Mouse (Mus musculus): ENCODE measurements around the gene Kctd21.
A peak's percentile ranks its signal among the peaks of the same experiment; 100 is the strongest.

Kctd21 gene

GRCm38 (mm10) chr7:97331726-97332666, at the start of gene Kctd21, which contains the start of gene Usp35:
Kctd21 (plus strand) TSS chr7:97332327.
Usp35 (minus strand) TSS chr7:97332020.
- DNase-seq (ENCODE audit: low spot score): peak; percentile 96

GRCm38 (mm10) chr7:97296986-97297385, 35.1 kb upstream of the Kctd21 start:
- DNase-seq (ENCODE audit: low spot score): no peak

DNA sequence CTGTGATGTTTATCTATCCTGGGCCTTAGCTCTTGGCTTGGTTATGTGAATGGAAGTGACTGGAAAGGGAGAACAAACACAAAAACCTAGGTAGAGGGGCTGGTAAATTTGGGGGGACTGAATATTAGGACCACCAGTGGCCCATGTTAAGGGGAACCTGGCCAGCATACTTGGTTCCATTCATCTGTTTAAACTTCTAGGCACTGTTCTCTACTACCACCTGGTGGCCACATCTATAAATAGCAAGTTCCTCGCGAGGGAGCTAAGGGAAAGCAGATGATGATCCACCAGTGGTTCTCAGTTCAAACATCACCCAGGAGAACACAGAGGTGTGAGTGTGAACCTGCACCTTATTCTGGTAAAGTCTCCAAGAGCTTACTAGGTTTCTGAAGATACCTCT, 34.7 kb upstream of the Kctd21 start:
- peak; percentile 77 for DNase-seq (ENCODE audit: low spot score)

- no peak for DNase-seq (ENCODE audit: low spot score)
Observed at GRCm38 (mm10) chr7:97298279-97298678, 33.8 kb upstream of the Kctd21 start.

GRCm38 (mm10) chr7:97298943-97299342, 33.2 kb upstream of the Kctd21 start:
- DNase-seq (ENCODE audit: low spot score): no peak

DNA sequence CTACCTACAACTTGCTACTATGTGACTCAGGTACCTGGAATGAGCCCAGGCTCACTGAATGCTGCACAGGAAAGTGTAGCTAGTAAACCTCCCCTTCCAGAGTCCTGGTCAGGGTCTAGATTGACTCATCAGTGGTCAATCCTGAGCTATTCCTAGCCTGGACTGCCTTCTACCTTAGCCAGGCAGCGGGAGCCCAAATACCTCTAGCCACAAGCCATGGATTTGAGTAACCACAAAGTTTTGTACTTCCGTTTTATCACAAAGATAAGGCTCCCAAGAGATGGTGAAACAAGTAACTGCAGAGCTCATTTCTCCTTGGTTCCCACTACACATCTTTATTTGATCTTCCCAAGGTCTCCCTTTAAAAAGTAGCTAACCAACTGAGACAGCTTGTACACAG, 31.2 kb upstream of the Kctd21 start:
- no peak for DNase-seq (ENCODE audit: low spot score)

DNA sequence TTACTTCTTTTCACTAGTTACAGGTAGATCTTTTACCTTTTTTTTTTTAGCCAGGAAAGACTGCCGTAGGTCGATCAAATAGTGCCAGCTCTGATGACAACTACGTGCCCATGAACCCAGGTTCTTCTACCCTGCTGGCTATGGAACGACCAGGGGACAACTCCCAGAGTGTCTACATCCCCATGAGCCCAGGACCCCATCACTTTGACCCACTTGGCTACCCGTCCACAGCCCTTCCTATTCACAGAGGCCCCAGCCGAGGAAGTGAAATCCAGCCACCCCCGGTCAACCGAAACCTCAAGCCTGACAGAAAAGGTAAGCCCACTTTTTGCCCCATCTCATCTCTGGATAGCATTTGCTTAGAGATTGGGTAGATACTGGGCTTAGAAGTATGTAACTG, 30.8 kb upstream of the Kctd21 start:
- DNase-seq (ENCODE audit: low spot score): no peak

- no peak for DNase-seq (ENCODE audit: low spot score)
Observed at GRCm38 (mm10) chr7:97302261-97302660, 29.9 kb upstream of the Kctd21 start.

GRCm38 (mm10) chr7:97302876-97303275, 29.3 kb upstream of the Kctd21 start:
- DNase-seq (ENCODE audit: low spot score): no peak

DNA sequence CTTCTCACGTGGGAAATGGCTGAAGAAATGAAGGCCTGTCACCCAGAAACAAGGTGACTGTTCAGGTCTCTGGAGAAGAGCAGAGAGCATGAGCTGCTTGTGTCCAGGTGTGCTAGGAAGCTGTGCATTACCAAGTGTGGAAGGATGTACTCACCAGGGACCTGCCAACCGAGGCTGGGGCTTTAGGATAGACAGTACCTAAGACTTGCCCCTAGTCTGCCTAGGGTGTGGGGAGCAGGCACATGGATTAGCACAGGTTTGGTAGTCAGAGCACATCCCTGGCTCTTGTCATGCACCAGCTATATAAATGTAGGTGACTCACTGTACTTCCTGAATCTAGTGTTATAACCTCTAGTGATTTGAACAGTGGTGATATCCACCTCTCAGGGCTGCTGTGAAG, 28.5 kb upstream of the Kctd21 start:
- no peak for DNase-seq (ENCODE audit: low spot score)

DNA sequence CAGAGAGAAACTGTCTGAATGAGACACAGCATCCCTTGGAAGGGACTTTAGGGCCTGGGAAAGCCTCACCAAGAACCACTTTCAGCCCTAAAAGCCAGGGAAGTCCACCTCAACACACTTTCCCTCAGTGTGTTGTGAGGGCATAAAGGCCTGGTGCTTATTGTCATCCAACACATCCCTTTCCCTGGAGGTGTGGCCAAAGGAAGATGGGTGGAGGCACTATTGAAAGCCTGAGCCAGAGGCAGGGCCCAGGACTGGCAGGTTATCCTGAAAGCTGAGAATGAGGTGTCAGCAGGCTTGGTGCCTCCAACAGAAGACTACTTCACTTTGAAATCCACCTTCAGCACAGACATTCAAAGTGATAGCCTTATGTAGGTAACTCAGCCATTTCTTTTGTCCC, 27.7 kb upstream of the Kctd21 start:
- no peak for DNase-seq (ENCODE audit: low spot score)

GRCm38 (mm10) chr7:97305206-97305605, 26.9 kb upstream of the Kctd21 start:
- no peak for DNase-seq (ENCODE audit: low spot score)

- no peak for DNase-seq (ENCODE audit: low spot score)
Observed at GRCm38 (mm10) chr7:97306813-97307212, 25.3 kb upstream of the Kctd21 start.

DNA sequence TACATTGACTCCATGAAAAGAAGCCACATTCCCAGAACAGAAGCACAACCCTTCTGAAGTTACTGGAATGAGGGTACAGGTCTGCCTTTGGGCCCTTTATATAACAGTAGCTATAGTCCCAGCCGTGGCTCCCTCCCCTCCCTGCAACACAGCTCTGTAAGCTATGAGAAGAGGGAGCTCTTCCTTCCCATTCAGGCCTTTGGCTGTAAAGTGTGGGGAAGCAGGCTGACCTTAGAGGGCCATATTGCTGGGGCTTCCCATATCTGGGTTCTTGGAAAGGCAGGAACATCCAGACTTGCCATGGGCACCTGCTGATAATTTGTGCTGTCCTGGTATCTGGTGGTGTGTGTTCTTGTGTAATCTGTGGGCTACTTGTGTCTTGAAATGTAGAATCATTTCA, 24.6 kb upstream of the Kctd21 start:
- DNase-seq (ENCODE audit: low spot score): no peak

GRCm38 (mm10) chr7:97309461-97310340, 22.4 kb upstream of the Kctd21 start:
- no peak for DNase-seq (ENCODE audit: low spot score)

DNA sequence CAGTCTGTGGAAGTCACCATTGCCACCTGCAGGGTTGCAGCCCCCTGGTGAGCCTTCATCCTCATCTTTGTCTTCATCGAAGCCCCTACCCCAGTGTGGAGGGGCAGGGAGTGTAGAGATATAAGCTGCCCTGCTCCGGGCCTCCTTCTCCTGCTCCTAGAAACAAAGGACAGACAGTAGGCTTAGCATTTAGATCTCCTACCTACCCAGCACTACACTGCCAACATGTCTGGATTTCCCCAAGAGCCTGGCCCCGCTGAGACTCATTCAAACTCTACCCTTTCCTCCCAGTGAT, 21.8 kb upstream of the Kctd21 start:
- DNase-seq (ENCODE audit: low spot score): no peak

- DNase-seq (ENCODE audit: low spot score): no peak
Observed at GRCm38 (mm10) chr7:97311620-97312019, 20.5 kb upstream of the Kctd21 start.

- no peak for DNase-seq (ENCODE audit: low spot score)
Observed at GRCm38 (mm10) chr7:97312196-97312595, 19.9 kb upstream of the Kctd21 start.

DNA sequence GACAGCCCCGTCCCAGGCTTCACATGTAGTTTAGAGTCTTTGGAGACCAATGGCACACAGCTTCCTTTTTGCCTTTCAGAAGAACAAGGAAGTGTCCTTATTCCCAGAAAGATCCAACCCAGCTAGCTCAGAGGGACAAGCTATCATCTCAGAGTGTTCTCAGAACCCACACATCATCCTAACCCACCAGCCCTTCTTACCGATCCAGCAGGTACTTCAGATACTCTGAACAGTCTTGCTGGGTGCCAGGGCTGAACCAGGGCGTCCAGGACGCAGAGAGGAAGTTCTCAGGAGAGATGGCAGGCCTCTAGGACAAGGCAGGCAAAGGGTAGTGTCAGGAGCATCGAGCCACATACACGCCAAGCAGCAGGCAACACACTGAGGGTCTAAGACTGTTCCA, 19.3 kb upstream of the Kctd21 start:
- no peak for DNase-seq (ENCODE audit: low spot score)

DNA sequence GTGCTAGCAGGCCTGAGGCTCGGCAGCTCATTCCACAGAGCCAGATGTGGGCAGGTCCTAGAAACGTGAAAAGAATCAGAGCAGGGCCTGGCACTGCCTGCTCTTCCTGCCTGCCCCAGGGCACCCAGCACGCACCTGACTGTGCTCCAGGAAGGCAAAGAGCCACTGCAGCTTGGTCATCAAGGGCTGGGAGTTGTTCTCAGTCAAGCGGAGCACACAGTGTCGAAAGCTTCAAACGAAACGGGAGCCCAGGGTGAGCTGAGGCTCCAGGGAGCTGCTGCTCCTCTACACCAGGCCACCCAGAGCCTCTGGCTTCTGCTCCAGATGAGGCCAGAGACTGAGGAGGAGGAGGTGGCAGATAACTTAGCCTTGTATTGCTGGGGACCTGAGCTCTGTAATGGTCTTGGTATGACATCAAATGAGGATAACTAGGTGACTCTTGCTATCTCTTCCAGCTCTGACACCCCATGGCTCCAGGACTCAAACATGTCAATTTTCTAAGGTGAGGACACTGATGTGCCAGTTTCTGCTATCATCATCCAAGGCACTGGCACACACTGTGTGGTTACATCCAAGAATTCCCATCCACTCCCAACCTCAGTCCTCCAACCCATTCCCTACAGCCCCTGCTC, 18.6 kb upstream of the Kctd21 start:
- no peak for DNase-seq (ENCODE audit: low spot score)

DNA sequence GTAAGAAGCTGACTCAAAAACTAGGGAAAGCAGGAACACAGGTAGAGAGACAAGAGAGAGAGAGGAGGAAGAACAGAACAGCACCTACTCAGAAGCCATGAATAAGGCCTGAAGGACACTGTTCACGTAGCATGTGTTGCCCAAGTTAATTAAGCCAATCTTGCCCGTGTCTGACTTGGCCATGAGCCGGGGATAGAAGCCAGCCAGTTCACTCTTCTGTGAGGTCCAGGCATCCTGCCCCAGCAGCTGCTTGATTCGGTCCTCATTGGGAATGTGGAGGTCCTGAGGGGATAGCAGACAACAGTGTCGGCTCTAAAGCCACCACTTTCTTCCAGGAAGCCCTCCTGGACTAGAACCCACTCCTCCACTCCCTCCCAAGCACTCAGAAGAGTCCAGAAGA, 17.5 kb upstream of the Kctd21 start:
- no peak for DNase-seq (ENCODE audit: low spot score)

- no peak for DNase-seq (ENCODE audit: low spot score)
Observed at GRCm38 (mm10) chr7:97315656-97316055, 16.5 kb upstream of the Kctd21 start.

DNA sequence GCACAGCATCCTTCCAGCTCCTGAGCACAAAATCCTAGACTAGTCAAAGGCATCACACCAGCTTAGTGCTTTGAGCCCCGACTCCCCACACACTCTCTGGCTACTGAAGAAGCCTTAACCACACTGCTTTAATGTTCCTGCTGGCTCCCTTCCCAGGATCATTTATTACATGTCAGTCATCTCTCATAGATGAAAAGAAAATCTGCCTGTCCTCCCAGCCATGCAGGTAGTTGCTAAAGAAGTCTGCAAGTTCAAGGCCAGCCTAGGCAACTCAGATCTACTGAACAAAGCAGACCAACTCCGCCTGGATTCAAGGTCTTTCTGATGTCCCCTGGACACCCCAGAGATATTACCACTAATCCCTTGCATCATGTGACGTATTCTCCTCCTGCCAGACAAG, 14.4 kb upstream of the Kctd21 start:
- DNase-seq (ENCODE audit: low spot score): no peak

Data from lung, postnatal 25 days (tissue).